Mouse (Mus musculus): ENCODE measurements around the gene Rnf135.

GRCm38 (mm10) chr11:80247026-80247425 is 63.4 kb downstream of the Rnf135 start:
- TF ChIP-seq CTCF (IDR thresholded peaks at IDR 0.05; ENCODE audit: insufficient read depth, low read length) = no peak
- no peak for TF ChIP-seq POLR2A (IDR thresholded peaks at IDR 0.05; ENCODE audit: borderline replicate concordance, extremely low read depth, low read depth, low read length)
